In the genomic region with DNA sequence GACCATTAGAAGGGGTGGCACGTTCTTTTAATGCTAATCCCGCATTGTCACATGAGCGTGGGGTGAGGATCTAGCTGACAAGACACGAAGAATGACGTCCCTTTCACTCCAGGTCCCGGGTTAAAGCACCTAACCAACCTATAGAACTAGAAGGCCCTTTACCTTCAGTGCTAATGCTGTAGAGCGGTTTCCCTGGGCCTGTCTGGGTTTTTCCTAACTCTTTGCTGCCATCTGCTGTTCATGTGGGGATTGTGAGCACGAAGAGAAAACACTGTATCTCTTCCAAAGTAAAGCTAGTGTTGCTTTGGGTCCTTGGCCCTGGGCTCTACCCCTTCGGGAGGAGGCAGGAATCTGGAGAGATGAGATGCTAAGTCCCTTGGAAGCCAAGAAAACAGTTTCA, we compare ENCODE assay signal across 8 mouse cellular contexts.
DNase-seq lines count a peak whose midpoint lies in the region.

No protein-coding gene starts in this region.

- peak; percentile 67 for DNase-seq in layer of hippocampus, adult 11-12 months (ENCODE audit: low spot score)
- no peak for DNase-seq in layer of hippocampus, adult 9-10 months (ENCODE audit: low spot score)
- DNase-seq in MEL-GATA-1-ER (ENCODE audit: extremely low read depth, low read depth) = peak; percentile 38
- peak; percentile 53 to 70 for DNase-seq in cerebellum, postnatal 25 days
- peak; percentile 68 for DNase-seq in heart, postnatal 4 days
- DNase-seq in left cerebral cortex, postnatal 10 days (ENCODE audit: extremely low spot score in 1 of 2, low spot score in 2 of 2) = peak; percentile 36 to 64
- DNase-seq in natural killer cell, adult 2 months (ENCODE audit: low spot score in 2 of 2) = peak; percentile 5 to 30
- DNase-seq in urinary bladder, postnatal 10 days (ENCODE audit: low spot score) = no peak

- intact Hi-C loops in left cerebral cortex, postnatal 10 days (cut with DNase I) = loop anchor here (5.0 to 10.0 kb wide), 2 partner anchors 126 to 434 kb away; a partner anchor contains a TSS

Comparison
In these comparisons a context has a peak if more than half of its experiments do, and no peak if none do; other contexts are left out.
1. DNase-seq: peak in layer of hippocampus, adult 11-12 months (single experiment), MEL-GATA-1-ER (single experiment), cerebellum, postnatal 25 days (2 of 2), heart, postnatal 4 days (single experiment), left cerebral cortex, postnatal 10 days (2 of 2) and natural killer cell, adult 2 months (2 of 2); none in layer of hippocampus, adult 9-10 months (single experiment) and urinary bladder, postnatal 10 days (single experiment).